Mouse (Mus musculus): Measurements from ENCODE around the gene Rap1gds1.

The Rap1gds1 gene

GRCm38 (mm10) chr3:139074484-139075211, at the start of gene Rap1gds1:
Rap1gds1 (minus strand) TSS chr3:139075201.
- DNase-seq, result peak; percentile 75 to 78

GRCm38 (mm10) chr3:139118446-139118845, 43.4 kb upstream of the Rap1gds1 start:
- DNase-seq, result no peak

GRCm38 (mm10) chr3:139116733-139117337, 41.8 kb upstream of the Rap1gds1 start:
- no peak for DNase-seq

- no peak for DNase-seq
Measured at GRCm38 (mm10) chr3:139112335-139112973, 37.5 kb upstream of the Rap1gds1 start.

GRCm38 (mm10) chr3:139111877-139112276, 36.9 kb upstream of the Rap1gds1 start:
- peak; percentile 15 to 38 for DNase-seq

GRCm38 (mm10) chr3:139108176-139108575, 33.2 kb upstream of the Rap1gds1 start:
- no peak for DNase-seq

- DNase-seq, result peak in 1 of 2 experiments; percentile 11
Measured at GRCm38 (mm10) chr3:139103914-139104313, 28.9 kb upstream of the Rap1gds1 start.

- DNase-seq, result no peak
Measured at GRCm38 (mm10) chr3:139103346-139103745, 28.3 kb upstream of the Rap1gds1 start.

GRCm38 (mm10) chr3:139101941-139102340, 26.9 kb upstream of the Rap1gds1 start:
- DNase-seq, result no peak

GRCm38 (mm10) chr3:139099284-139099683, 24.3 kb upstream of the Rap1gds1 start:
- no peak for DNase-seq

GRCm38 (mm10) chr3:139095894-139096293, 20.9 kb upstream of the Rap1gds1 start:
- peak in 1 of 2 experiments; percentile 6 for DNase-seq

- peak; percentile 50 to 66 for DNase-seq
Measured at GRCm38 (mm10) chr3:139088526-139088925, 13.5 kb upstream of the Rap1gds1 start.

- no peak for DNase-seq
Measured at GRCm38 (mm10) chr3:139083778-139084539, 9.0 kb upstream of the Rap1gds1 start.

GRCm38 (mm10) chr3:139079831-139080230, 4.8 kb upstream of the Rap1gds1 start:
- DNase-seq, result no peak

- no peak for DNase-seq
Measured at GRCm38 (mm10) chr3:139078010-139078409, 3.0 kb upstream of the Rap1gds1 start.

GRCm38 (mm10) chr3:139076059-139076455, 1.1 kb upstream of the Rap1gds1 start:
- peak; percentile 61 to 68 for DNase-seq

- DNase-seq, result peak; percentile 93 to 97
Measured at GRCm38 (mm10) chr3:139075333-139076058, 495 bp upstream of the Rap1gds1 start.

- DNase-seq, result no peak
Measured at GRCm38 (mm10) chr3:139073801-139074483, 1.1 kb downstream of the Rap1gds1 start.

- DNase-seq, result no peak
Measured at GRCm38 (mm10) chr3:139069539-139069938, 5.5 kb downstream of the Rap1gds1 start.

GRCm38 (mm10) chr3:139064076-139064475, 10.9 kb downstream of the Rap1gds1 start:
- DNase-seq, result no peak

- no peak for DNase-seq
Measured at GRCm38 (mm10) chr3:139062088-139062487, 12.9 kb downstream of the Rap1gds1 start.
